Comparison of ENCODE assay signal across 8 mouse cellular contexts in the genomic region with DNA sequence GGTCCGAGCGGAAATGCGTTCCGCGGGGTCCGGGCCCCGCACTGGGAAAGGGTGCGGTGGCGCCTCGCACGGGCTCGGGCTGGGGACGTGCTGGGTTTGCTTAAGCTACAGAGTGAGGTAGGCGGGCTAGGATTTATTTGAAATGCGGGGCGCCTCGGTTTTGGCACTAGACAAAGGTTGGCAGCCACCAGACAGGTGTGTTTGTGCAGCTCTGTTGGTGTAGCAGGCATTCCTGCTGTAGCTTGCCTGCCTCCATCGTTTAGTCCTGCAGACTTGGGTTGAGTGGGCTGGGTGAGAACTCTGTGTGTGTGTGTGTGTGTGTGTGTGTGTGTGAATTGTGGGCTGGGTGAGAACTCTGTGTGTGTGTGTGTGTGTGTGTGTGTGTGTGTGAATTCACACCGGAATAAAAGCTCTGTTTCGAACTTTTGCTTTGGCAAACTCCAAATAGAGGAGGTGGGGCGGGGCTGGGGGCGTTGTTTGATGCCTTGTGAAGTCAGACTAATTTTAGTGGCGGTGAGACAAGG. TPM values are rescaled to one million over a fixed set of nuclear protein-coding genes. Genes with fewer than 3 reads are reported as not detected.
DNase-seq lines count a peak whose midpoint lies in the region; ATAC-seq and TF ChIP-seq lines count a peak whose summit lies in the region.

No protein-coding gene starts in this region.

- peak; percentile 83 for ATAC-seq in heart, embryonic 12.5 days (ENCODE audit: insufficient number of reproducible peaks, low FRiP score)
- ATAC-seq in liver, embryonic 15.5 days (ENCODE audit: insufficient read depth), result peak; percentile 81
- peak; percentile 88 for ATAC-seq in neural tube, embryonic 14.5 days (ENCODE audit: low read depth)

- H3K9me3 ChIP-seq in ES-E14 (ENCODE audit: control insufficient read depth, insufficient read depth, low read depth, low read length), result no peaks in the 10 kb centered on the region
- no peaks in the 10 kb centered on the region for H3K9me3 ChIP-seq in embryonic facial prominence, embryonic 10.5 days
- no peaks in the 10 kb centered on the region for H3K9me3 ChIP-seq in heart, embryonic 12.5 days (replicated peaks)
- H3K9me3 ChIP-seq in liver, embryonic 15.5 days (replicated peaks), result no peaks in the 10 kb centered on the region
- no peaks in the 10 kb centered on the region for H3K9me3 ChIP-seq in neural tube, embryonic 14.5 days (ENCODE audit: control insufficient read depth, low read length)

- 1% methylated on average over 23 of the region's 23 CpGs for WGBS in embryonic facial prominence, embryonic 10.5 days
- WGBS in heart, embryonic 12.5 days, result 0% methylated on average over 23 of the region's 23 CpGs
- WGBS in liver, embryonic 15.5 days (ENCODE audit: insufficient replicate concordance), result under 1% methylated on average over 23 of the region's 23 CpGs
- 1% methylated on average over 23 of the region's 23 CpGs for WGBS in neural tube, embryonic 14.5 days

- peak overlapping the region; percentile 79 for H3K4me2 ChIP-seq in heart, embryonic 12.5 days
- H3K4me2 ChIP-seq in liver, embryonic 15.5 days, result peak overlapping the region; percentile 69
- peak overlapping the region; percentile 54 for H3K4me2 ChIP-seq in neural tube, embryonic 14.5 days (ENCODE audit: low read depth, low read length)

- in situ Hi-C loops in ES-E14 (cut with MboI; ENCODE audit: low sequenced_read_pairs in 2 of 2, unreplicated experiment in 2 of 2), result no loop called here

- H3K4me1 ChIP-seq in ES-E14 (ENCODE audit: control insufficient read depth in 2 of 2, insufficient read depth in 2 of 2, low read length in 2 of 2, poor library complexity in 1 of 2), result 0 out of 4 replicates have a peak, but pooled peaks cover 0 to 1% of the 10 kb centered on the region in 2 experiments
- H3K4me1 ChIP-seq in embryonic facial prominence, embryonic 10.5 days, result peaks cover 6% of the 10 kb centered on the region
- H3K4me1 ChIP-seq in heart, embryonic 12.5 days (replicated peaks), result no peaks in the 10 kb centered on the region
- H3K4me1 ChIP-seq in liver, embryonic 15.5 days (replicated peaks), result peaks cover 34% of the 10 kb centered on the region
- no peaks in the 10 kb centered on the region for H3K4me1 ChIP-seq in neural tube, embryonic 14.5 days (ENCODE audit: control insufficient read depth, insufficient read depth, low read length)

- peak overlapping the region; percentile 63 for H3K9ac ChIP-seq in ES-E14 (ENCODE audit: insufficient read depth, low read depth, low read length, poor library complexity, severe bottlenecking)
- H3K9ac ChIP-seq in heart, embryonic 12.5 days, result peak overlapping the region; percentile 84
- peak overlapping the region; percentile 98 for H3K9ac ChIP-seq in liver, embryonic 15.5 days
- peak overlapping the region; percentile 91 for H3K9ac ChIP-seq in neural tube, embryonic 14.5 days (replicated peaks; ENCODE audit: low read depth, low read length)

- H3K27ac ChIP-seq in ES-E14 (ENCODE audit: insufficient read depth, low read depth, low read length, poor library complexity, severe bottlenecking), result no peak overlapping the region; the same call in 1 of the 2 replicates
- H3K27ac ChIP-seq in embryonic facial prominence, embryonic 10.5 days (replicated peaks), result peak overlapping the region; percentile 98
- H3K27ac ChIP-seq in heart, embryonic 12.5 days (ENCODE audit: poor library complexity, severe bottlenecking), result peak overlapping the region; percentile 89
- peak overlapping the region; percentile 96 for H3K27ac ChIP-seq in liver, embryonic 15.5 days (replicated peaks)
- H3K27ac ChIP-seq in neural tube, embryonic 14.5 days (ENCODE audit: low read depth, low read length), result peak overlapping the region; percentile 97

- H3K36me3 ChIP-seq in ES-E14 (ENCODE audit: control insufficient read depth, insufficient read depth, low read length, poor library complexity, severe bottlenecking), result no peaks in the 10 kb centered on the region
- H3K36me3 ChIP-seq in embryonic facial prominence, embryonic 10.5 days (replicated peaks), result no peaks in the 10 kb centered on the region
- H3K36me3 ChIP-seq in heart, embryonic 12.5 days, result no peaks in the 10 kb centered on the region
- no peaks in the 10 kb centered on the region; the same call in 1 of the 2 replicates for H3K36me3 ChIP-seq in liver, embryonic 15.5 days (replicated peaks)
- H3K36me3 ChIP-seq in neural tube, embryonic 14.5 days (ENCODE audit: control insufficient read depth, insufficient read depth, low read length), result no peaks in the 10 kb centered on the region

- H3K4me3 ChIP-seq in ES-E14 (ENCODE audit: insufficient read depth in 1 of 2, low read depth in 1 of 2, low read length in 2 of 2, poor library complexity in 1 of 2, severe bottlenecking in 1 of 2), result peak overlapping the region; percentile 78 to 84
- peak overlapping the region; percentile 91 for H3K4me3 ChIP-seq in embryonic facial prominence, embryonic 10.5 days
- H3K4me3 ChIP-seq in heart, embryonic 12.5 days, result peak overlapping the region; percentile 72
- peak overlapping the region; percentile 99 for H3K4me3 ChIP-seq in liver, embryonic 15.5 days (replicated peaks)
- peak overlapping the region; percentile 84 for H3K4me3 ChIP-seq in neural tube, embryonic 14.5 days (ENCODE audit: low read depth, low read length)

- no peaks in the 10 kb centered on the region for H3K27me3 ChIP-seq in embryonic facial prominence, embryonic 10.5 days (replicated peaks; ENCODE audit: low read depth, poor library complexity, severe bottlenecking)
- no peaks in the 10 kb centered on the region for H3K27me3 ChIP-seq in heart, embryonic 12.5 days (replicated peaks)
- no peaks in the 10 kb centered on the region for H3K27me3 ChIP-seq in liver, embryonic 15.5 days
- H3K27me3 ChIP-seq in neural tube, embryonic 14.5 days (ENCODE audit: control insufficient read depth, insufficient read depth, low read length), result no peaks in the 10 kb centered on the region

- DNase-seq in B cell, adult 2 months, result peak; percentile 44 to 53
- DNase-seq in ES-E14 (ENCODE audit: low read depth, low spot score), result peak; percentile 31
- peak; percentile 55 for DNase-seq in embryonic facial prominence, embryonic 10.5 days (ENCODE audit: low spot score)
- DNase-seq in kidney, postnatal 14 days, result peak; percentile 50
- DNase-seq in yolk sac, embryonic 10.5 days (ENCODE audit: low spot score), result peak; percentile 55

TF ChIP-seq in ES-E14, 5 proteins besides CTCF, POLR2A, EP300 and RAD21:
- TF ChIP-seq CHD2 (IDR thresholded peaks at IDR 0.05; ENCODE audit: low read depth, low read length), result no peak
- no peak for TF ChIP-seq MAFK (IDR thresholded peaks at IDR 0.05; ENCODE audit: insufficient read depth, low read depth, low read length)
- TF ChIP-seq ZC3H11A (IDR thresholded peaks at IDR 0.05; ENCODE audit: borderline replicate concordance, low read depth, low read length), result no peak
- no peak for TF ChIP-seq ZNF384 (IDR thresholded peaks at IDR 0.05; ENCODE audit: low read depth, low read length)
- TF ChIP-seq HCFC1 (IDR thresholded peaks at IDR 0.05; ENCODE audit: borderline replicate concordance, insufficient read depth, low read length), result no peak
TF ChIP-seq in ES-E14: peak in this region for 0.

RNA-seq across cellular contexts. Expression of gene Hace1, which starts 0.7 kb away (rescaled TPM):
- 14.5 and 16.9 TPM in 2 replicates for total RNA-seq in ES-E14 (2012; rRNA removed)
- 24.4 and 24.9 TPM in 2 replicates for polyA plus RNA-seq in embryonic facial prominence, embryonic 10.5 days (2016; fragmentation: Nextera tagmentation; extraction: Ambion mirVana)
- 21.9 and 23.0 TPM in 2 replicates for polyA plus RNA-seq in heart, embryonic 12.5 days (2016; fragmentation: Nextera tagmentation; extraction: Ambion mirVana)
- polyA plus RNA-seq in liver, embryonic 15.5 days (2015; fragmentation: Nextera tagmentation; extraction: Ambion mirVana), result 37.5 and 38.9 TPM in 2 replicates
- 15.1 and 20.1 TPM in 2 replicates for polyA plus RNA-seq in neural tube, embryonic 14.5 days (2014; fragmentation: Nextera tagmentation; extraction: Ambion mirVana)
